Mouse (Mus musculus) right cerebral cortex, adult 18-20 months (tissue): ENCODE results near the gene Csnk2b.

Experiments used
- DNase-seq: peaks from one replicate; pipeline ENCODE4 v3.0.0; 2022; ENCODE audit warnings: mixed read lengths

Gene Csnk2b

GRCm38 (mm10) chr17:35083929-35084497 is 37.8 kb downstream of the Csnk2b start:
- DNase-seq = no peak

- DNase-seq = no peak
Observed at GRCm38 (mm10) chr17:35082841-35083576, 38.8 kb downstream of the Csnk2b start.

GRCm38 (mm10) chr17:35080710-35081109 is 41.1 kb downstream of the Csnk2b start:
- no peak for DNase-seq

- DNase-seq = no peak
Observed at GRCm38 (mm10) chr17:35080248-35080647, 41.6 kb downstream of the Csnk2b start.

- DNase-seq = no peak
Observed at GRCm38 (mm10) chr17:35079778-35080177, 42.1 kb downstream of the Csnk2b start.

- no peak for DNase-seq
Observed at GRCm38 (mm10) chr17:35077786-35078233, 44.0 kb downstream of the Csnk2b start, which contains the start of gene Ly6g6d. Gene Ly6g6d (minus strand): TSS chr17:35078065.

GRCm38 (mm10) chr17:35077285-35077684 is 44.6 kb downstream of the Csnk2b start:
- DNase-seq = no peak

- DNase-seq = no peak
Observed at GRCm38 (mm10) chr17:35076507-35077176, 45.2 kb downstream of the Csnk2b start, which contains the start of gene Ly6g6e. Gene Ly6g6e (plus strand): TSS chr17:35076902.

- no peak for DNase-seq
Observed at GRCm38 (mm10) chr17:35074097-35074496, 47.8 kb downstream of the Csnk2b start.

- no peak for DNase-seq
Observed at GRCm38 (mm10) chr17:35071454-35071853, 50.4 kb downstream of the Csnk2b start.

GRCm38 (mm10) chr17:35070556-35071229 is 51.2 kb downstream of the Csnk2b start:
- DNase-seq = no peak

GRCm38 (mm10) chr17:35068213-35068914 is 53.5 kb downstream of the Csnk2b start:
- DNase-seq = no peak
